Mouse (Mus musculus) spleen, postnatal 14 days (tissue): ENCODE data around the gene Ralgds.
"Not testable (repeated sequence)": the region's sequence is repeated elsewhere in the genome, so short reads cannot be mapped to it uniquely, and the experiment has no call there.

Experiments
- DNase-seq, 2 experiments: peaks; one replicate each; pipeline ENCODE4 v3.0.0; 2021 to 2022; ENCODE audit warnings: low spot score in 2 of 2

The Ralgds gene

DNA sequence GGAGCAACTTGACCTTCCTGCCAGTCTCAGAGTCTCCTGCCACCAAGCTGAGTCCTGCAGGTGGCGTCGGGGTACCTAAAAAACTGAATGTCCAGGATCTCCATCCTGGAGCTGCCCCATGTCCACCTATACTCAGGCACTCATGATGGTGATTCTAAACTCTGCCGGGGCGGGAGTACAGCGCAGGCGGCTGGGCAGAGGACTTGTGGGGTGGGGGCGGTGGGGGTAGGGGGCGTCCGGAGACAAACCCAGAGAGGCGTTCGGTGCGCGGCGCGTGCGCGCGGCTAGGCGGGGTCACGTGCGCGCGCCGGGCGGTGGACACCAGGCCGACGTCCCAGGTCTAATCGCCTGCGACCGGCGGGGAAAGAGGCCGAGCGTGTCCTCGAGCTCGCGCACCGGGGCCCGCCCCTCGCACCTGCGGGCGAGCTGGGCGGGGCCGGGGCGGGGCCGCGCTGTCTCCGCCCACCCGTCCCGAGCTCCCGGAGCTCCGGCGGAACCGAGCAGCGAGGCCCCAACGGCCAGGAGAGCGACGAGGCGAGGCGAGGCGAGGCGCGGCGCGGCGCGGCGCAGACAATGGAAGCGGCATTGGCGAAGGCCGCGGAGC, at the start of gene Ralgds:
TSS of gene Ralgds (plus strand) at position 328 of the 604 bp plus-strand sequence.
- DNase-seq: no peak

DNA sequence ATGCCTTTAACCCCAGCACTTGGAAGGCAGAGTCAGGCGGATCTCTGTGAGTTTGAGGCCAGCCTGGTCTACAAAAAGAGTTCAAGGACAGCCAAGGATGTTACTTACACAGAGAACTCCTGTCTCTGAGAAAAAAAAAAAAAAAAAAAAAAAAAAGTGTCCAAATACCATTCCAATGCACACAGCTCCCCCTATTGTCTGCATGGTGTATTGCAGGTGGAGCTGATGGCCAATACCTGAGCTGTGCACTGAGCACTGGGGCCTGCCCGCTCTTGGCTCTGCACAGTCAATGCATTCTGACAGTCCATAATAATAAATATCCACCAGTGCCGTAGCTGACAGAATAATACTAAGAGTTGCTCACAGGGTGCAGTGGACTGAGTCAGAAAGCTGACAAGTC, 49.0 kb upstream of the Ralgds start:
- peak in 1 of 2 experiments; percentile 47 for DNase-seq

DNA sequence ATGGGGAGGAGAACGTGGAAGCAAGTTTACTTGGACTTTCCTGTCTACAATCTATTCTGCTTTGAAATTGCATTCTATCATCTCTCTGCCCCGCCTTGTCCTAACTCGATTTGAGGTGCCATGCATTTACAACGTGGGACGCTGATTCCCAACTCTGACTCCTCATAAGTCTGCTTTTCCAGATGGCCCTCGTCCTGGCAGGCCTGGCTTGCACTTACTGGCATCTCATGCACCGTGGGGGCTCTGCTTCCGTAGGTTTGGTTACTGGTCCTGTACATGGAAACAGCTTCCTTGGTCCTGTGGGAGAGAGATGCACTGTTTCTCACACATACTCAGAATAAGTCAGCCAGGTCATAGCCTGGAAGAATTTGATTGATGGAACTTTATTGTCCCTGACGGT, 48.0 kb upstream of the Ralgds start:
- no peak for DNase-seq

DNA sequence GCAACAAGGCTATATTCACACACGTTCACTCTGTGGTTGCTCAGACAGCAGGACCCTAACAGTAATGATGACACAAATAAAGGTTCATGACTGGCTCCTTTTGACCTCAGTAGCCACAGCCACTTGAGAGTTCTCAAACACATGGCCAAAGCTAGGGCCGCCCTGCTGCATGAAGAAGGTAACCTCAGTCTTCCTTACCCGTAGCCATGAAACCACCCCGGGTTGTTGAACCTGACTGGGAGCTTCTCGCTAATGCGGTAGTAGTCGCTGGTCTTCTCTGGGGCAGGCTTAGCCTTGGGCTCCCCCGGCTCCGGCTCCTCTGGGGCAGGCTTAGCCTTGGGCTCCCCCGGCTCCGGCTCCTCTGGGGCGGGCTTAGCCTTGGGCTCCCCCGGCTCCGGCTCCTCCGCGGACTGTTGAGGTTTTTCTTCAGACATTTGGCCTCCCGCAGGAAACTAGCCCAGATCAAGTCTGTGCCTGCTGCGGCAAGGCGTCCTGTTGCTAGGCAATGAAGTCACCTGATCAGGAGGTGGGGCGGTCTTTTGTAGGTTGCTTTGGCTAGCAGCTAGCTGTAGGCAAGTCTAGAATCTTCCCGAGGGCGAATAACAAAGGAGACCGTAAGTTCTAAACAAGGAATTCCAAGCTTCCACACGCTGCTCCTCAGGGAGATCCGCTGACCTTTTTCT, 46.9 kb upstream of the Ralgds start, which contains the start of gene 1700007K13Rik:
TSS of gene 1700007K13Rik (minus strand) at position 497 of the 683 bp plus-strand sequence.
- DNase-seq: peak in 1 of 2 experiments; percentile 19

DNA sequence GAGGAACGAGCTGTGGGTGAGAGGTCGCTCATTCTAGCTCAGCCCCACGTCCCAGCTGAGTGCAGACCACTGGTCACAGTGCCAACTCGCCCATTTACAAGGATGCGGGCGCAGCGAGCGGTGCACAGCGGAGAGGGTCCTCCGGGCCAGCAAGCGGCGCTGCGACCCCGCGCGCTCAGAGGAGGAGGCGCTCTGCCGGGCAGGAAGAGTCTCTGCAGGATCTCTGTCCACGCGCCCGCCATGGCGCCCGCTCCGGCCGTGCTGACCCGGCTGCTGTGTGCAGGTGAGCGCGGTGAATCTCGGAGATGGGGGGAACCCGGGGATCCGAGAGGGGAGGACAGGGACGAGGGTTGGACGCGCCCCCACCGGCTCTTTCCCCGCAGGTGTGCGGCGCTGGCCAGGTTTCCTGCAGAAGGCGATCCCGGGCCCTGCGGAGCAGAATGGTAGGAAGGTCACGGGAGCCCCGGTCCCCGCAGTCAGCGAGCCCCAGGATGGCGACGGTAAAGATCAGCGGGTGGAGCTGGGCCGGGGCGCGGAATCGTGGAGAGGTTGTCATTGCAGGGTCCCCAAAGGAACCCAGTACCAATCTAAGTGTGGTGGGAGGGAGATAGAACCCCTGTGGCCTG, 45.0 kb upstream of the Ralgds start, which contains the start of gene Mrps2:
TSS of gene Mrps2 (plus strand) at position 207 of the 626 bp plus-strand sequence.
- peak; percentile 61 to 74 for DNase-seq

DNA sequence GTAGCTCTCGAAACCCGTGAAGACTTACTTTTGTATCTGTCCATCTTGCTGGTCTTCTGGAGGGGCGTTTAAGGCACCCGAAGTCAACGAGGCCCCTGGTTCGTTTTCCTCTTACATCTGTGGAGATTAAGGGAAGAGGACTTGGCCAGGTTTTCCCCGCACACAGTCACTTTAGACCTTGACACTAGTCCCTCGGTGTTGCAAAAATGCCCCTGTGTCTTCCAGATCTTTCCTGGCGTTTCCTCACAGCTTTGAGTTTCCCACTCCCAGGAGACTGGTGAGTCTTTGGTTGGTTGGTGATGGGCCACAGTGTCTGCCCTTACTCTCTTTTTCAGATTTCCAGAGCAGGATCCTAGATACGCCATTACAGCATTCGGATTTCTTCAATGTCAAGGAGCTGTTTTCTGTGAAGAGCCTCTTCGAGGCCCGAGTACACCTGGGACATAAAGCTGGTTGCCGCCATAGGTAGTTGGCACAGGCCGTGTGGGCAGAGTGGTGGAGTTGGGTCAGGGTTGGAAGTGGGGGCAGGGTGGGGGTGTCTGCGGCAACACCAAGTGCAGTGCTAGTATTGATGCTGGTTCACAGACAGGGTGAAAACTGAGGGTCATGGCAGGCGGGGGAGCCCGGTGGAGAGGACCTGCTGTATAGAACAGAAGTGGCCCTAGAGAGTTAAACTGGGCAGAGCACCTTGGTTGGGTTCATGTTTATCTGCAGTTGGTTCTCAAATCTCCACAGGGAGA, 44.3 kb upstream of the Ralgds start:
- no peak for DNase-seq

DNA sequence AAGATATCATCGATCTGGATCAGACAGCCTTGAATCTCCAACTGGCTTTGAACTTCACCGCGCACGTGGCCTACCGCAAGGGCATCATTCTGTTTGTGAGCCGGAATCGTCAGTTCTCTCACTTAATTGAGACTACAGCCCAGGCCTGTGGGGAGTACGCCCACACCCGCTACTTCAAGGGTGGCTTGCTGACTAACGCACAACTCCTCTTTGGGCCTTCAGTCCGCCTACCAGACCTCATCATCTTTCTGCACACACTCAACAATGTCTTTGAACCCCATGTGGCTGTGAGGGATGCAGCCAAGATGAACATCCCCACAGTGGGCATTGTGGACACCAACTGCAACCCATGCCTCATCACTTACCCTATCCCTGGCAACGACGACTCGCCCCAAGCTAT, 43.5 kb upstream of the Ralgds start:
- DNase-seq: no peak

DNA sequence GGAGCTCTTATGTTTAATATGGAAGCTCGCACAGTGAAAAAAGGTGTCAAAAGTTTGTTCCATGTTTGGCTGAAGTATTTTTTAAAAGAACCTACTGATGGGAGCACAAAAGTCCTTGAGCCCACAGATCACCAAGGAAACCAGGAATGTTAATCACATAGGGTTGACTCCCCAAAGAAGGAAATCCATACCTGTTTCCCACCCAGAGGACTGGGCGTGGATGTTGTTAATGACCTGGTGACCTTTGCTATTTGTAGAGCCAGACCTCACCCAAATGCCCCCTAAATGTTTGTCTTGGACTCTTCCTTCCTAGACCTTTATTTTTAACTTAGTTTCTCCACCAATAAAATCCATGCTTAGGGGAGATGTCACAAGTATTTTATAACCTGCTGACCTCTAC, 42.3 kb upstream of the Ralgds start:
- DNase-seq: no peak

DNA sequence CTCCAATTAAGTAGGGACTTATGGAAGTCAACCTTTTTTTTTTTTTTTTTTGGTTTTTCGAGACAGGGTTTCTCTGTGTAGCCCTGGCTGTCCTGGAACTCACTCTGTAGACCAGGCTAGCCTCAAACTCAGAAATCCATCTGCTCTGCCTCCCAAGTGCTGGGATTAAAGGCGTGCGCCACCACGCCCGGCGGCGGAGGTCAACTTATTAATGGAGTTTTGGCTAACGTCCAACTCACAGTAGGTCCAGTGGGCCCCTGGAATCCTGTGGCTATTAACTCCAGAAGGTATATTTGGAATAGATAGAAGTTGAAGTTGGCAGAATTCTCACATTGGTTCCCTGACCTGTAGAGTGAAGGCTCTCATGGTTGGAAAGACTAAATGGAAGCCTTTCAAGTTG, 40.9 kb upstream of the Ralgds start:
- not testable (repeated sequence) for DNase-seq

DNA sequence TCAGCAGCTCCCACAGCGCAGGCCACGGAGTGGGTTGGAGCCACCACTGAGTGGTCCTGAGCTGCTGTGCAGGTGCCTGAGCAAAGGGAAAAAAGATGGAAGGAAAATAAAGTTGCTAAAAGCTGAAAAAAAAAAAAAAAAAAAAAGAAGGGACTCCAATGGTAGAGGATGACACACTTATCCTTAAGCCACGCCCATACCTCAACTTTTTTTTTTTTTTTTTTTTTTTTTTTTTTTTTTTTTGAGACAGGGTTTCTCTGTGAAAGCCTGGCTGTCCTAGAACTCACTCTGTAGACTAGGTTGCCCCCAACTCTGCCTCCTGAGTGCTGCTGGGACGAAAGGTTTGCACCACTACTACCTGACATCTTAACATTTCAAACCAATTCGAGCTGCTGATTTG, 34.9 kb upstream of the Ralgds start:
- not testable (repeated sequence) for DNase-seq

DNA sequence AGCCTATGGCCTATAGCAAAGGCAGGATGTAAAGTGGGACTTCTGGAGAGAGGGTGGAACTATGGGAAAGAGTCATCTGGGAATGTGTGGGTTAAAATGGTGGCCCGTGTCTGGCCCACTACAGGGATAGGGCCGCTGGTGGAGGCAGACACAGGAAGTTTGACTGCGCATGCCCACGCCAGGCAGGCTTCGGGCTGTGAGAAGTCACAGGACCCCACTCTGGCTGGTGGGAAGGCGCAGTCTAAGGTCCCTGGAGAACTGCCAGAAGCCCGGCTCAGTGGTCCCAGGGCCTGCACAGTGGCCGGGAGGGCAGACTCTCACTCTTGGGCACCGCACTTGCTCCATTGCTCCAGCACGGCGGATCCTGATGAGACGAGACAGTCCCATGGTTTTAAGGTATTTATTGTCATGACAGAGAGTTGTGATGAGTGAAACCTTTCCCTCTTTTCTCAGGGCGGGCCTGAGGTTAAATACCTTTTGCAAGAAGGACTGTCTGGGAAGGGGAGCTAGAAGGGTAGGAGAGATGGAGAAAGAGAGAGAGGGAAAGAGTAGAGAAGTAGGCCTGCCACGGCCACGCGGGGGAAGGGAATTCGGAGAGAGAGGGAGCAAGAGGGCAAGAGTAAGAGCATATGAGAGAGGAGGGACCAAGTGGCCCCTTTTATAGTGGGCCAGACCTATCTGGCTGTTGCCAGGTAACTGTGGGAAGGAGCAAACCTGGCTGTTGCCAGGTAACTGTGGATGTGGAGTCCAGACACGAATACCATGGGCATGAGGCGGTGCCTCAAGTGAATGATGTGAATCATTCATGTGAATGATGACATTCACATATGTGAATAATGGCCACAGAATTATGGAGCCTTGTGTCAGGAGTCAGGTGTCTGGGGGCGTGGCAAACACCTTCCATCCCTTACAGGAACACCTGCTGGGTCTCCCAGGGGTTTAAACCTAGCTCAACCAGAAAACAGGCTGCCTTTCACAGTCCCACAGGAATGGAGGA, 33.4 kb upstream of the Ralgds start:
- no peak for DNase-seq

DNA sequence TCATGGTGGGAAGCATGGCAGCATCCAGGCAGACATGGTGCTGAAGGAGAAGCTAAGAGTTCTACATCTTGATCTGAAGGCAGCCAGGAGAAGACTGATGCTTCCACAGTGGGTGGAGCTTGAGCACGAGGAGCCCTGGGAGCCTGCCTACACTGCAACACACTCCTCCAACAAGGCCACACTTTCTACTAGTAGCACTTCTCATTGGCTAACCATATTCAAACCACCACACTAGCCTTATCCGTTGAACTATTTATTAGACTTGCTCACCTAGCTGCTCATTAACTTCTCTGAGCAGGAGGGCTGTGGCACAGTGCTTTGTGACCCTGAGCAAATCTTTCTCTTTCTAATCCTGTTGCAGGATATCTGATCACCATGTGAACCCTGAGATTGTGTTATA, 29.1 kb upstream of the Ralgds start:
- no peak for DNase-seq

DNA sequence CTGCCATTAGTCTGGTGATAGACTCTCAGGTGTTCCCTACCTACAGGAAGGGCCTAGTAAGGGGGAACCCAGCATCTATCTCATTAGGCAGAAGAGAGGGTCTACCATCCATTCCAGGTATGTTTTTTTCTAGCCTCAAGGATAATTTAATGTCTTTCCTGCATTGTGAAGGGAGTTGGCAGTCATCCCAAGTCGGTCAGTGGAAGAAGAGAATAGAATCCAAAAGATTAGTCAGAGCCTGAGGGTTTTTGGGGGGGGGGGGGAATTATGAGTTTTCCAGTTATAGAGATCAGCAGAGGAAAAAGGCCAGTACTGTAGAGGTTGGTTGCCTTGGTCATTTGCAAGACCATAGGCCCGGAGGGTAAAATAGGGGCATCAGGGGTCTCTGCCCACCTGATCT, 18.4 kb upstream of the Ralgds start:
- DNase-seq: no peak

DNA sequence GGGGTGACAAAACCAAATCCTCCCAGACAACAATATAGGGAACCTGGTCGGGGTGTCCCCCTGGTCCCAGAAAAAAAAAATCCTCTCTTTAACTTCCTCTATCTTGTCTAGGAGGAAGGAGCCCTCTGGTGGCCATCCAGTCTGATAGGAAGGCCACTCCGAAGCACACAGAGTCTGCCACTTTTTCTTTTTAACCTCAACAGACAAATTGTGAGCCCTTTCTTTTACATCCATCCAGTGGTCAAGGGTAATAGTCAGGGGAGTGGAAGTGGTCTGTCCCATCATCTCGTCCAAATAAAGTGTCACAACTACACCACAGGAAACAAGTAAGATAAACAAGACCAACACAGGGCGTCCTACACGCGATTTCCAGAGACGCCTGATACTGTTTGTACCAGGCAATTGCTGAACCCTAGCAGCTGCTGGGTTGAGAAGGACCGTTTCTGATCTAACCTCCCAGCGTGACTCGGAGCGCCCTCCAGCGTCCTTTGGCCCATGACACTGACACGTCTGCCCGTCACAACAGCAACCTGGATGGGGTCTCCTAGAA, 17.6 kb upstream of the Ralgds start:
- no peak for DNase-seq

DNA sequence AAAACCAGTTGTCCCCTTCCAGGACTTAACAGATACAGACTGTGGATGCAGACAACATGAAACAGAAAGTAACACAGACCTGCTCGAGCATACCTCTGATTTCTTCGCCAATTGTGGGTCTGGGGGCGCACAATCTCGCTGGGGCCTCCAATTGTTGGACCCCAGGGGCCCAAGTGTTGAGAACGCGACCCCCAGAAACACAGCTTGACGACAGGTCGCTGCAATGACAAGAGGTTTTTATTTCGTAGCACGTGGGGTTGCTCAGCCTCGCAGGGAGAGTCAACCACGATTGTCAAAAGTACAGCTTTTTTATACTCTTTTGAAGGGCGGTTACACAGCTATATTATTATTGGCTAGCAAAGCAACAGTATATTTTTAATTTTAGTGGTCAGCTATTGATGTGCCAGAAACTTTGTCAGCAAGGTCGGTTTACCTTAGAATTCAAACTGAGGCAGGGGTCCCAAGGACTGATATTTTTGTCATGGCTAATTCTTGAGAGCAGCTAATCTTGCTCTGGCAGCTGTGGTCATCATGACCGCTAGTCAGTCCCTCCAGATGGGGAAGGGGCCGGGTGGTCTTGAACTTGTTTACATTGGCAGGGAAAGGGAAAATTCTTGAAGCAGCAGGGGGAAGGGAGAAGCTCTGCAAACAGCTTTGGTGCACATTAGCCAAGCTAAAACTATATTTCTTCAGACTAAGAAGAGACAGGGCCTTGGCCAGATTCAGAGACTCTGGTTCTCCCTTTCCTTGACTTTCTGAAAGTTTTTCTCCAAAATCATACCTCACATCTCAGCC, 16.9 kb upstream of the Ralgds start:
- no peak for DNase-seq

DNA sequence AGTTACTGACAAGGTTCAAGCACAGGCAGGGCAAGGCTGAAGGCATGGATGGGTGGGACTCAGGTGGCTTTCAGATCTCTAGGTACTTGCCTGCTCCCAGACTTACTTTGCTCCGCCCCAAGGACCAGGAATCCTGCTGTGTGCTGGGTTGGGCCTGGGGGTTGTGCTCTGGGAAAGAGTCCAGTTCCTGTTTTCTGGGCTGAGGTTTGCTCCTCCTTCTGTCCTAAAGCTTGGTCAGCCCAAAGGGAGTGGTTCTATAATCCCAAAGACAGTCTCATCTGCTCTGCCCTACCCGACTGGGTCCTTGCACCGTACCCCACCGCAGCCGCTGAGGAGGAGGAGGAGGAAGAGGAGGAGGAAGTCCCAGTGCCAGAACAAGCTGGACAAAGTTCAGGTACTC, 16.3 kb upstream of the Ralgds start, which contains the start of gene Gbgt1:
TSS of gene Gbgt1 (plus strand) at position 221 of the 400 bp plus-strand sequence.
- no peak for DNase-seq

DNA sequence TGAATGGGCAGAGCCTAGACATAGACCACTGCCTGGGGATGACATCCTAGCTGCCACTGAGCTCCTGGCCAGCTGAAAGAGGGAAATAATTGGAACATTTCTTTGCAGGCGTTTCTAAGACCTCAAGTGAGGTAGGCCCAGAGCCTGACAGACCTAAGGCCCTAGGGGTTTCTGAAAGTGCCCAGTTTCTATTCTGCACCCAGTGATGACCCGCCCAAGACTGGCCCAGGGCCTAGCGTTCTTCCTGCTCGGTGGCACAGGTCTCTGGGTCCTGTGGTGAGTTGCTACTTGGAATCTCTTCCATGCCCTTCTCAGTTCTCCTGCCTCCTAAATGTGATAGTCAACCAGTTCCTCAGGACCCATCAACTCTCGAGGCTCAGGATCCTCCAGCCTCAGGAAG, 15.4 kb upstream of the Ralgds start:
- no peak for DNase-seq

DNA sequence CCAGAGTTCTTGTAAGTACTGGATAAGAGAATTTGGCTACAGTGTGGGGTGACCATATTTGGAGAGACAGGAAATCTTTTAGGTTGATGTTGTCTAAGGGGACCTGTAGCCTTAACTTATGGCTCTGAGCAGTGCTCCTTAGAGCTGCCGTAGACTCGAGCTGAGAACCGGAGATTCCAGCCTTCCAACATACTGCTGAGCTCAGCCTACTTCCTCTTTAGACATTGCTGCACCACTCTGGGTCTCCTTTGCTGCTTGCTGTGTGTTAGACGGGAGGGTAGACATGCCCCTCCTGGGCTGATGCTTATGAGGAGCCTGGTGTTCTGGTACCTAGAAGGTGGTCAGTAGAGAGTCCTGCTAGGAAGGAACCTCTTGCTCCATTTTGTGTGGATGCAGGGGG, 14.5 kb upstream of the Ralgds start:
- DNase-seq: no peak

DNA sequence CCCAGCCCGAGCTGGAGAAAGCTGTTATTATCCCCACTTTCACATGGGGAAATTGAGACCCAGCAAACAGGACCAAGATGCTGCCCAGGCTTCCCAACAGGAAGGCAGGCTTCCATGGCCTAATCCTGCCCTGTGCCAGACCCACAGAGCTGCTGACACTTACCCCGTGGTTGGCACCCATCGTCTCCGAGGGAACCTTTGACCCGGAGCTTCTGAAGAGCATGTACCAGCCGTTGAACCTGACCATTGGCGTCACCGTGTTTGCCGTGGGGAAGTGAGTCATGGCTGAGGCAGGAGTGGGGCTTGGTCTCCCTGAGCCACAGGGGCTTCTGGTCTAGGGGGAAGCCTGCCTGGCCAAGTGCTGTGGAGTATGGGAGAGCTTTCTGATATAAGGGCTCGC, 9.9 kb upstream of the Ralgds start:
- no peak for DNase-seq

DNA sequence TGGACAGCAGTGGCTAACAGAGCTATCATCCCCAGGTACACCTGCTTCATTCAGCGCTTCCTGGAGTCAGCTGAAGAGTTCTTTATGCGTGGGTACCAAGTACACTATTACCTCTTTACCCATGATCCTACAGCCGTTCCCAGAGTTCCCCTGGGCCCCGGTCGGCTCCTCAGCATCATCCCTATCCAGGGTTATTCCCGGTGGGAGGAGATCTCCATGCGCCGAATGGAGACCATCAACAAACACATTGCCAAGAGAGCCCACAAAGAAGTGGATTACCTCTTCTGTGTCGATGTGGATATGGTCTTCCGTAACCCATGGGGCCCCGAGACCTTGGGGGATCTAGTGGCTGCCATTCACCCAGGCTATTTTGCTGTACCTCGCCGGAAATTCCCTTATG, 8.2 kb upstream of the Ralgds start:
- DNase-seq: no peak
